Mouse (Mus musculus) heart, adult 18-20 months (tissue): ENCODE results near the gene Zfp597. TPM values are rescaled to one million over a fixed set of nuclear protein-coding genes. Genes with fewer than 3 reads are reported as not detected.
A peak's percentile ranks its signal among the peaks of the same experiment; 100 is the strongest.

Experiments
- DNase-seq, 2 experiments: peaks; one replicate each; pipeline ENCODE4 v3.0.0; 2021 to 2022; ENCODE audit warnings: mixed read lengths in 1 of 2
- long read RNA-seq, 2 experiments: library from polyadenylated mRNA; stranded (forward); transcript quantifications; one replicate each; pipeline ENCODE4 v2.0.0; 2021
- total RNA-seq, 2 experiments: library from RNA; stranded (reverse); gene quantifications; 2 replicates each; pipeline ENCODE4 v1.2.3; 2021

Gene Zfp597
- total RNA-seq: 10 to 100 TPM in 1 of 2 experiments, 1 to 10 TPM in 1; 9.6 to 10.7 TPM
- long read RNA-seq, experiment 1, partial matches to known transcripts: 0 of 2 reads
- long read RNA-seq, experiment 1, other reads (novel, unspliced or antisense): 1 of 2 reads
- long read RNA-seq, experiment 2, partial matches to known transcripts: 0 of 1 reads
- long read RNA-seq, experiment 2, other reads (novel, unspliced or antisense): 1 of 1 reads

DNA sequence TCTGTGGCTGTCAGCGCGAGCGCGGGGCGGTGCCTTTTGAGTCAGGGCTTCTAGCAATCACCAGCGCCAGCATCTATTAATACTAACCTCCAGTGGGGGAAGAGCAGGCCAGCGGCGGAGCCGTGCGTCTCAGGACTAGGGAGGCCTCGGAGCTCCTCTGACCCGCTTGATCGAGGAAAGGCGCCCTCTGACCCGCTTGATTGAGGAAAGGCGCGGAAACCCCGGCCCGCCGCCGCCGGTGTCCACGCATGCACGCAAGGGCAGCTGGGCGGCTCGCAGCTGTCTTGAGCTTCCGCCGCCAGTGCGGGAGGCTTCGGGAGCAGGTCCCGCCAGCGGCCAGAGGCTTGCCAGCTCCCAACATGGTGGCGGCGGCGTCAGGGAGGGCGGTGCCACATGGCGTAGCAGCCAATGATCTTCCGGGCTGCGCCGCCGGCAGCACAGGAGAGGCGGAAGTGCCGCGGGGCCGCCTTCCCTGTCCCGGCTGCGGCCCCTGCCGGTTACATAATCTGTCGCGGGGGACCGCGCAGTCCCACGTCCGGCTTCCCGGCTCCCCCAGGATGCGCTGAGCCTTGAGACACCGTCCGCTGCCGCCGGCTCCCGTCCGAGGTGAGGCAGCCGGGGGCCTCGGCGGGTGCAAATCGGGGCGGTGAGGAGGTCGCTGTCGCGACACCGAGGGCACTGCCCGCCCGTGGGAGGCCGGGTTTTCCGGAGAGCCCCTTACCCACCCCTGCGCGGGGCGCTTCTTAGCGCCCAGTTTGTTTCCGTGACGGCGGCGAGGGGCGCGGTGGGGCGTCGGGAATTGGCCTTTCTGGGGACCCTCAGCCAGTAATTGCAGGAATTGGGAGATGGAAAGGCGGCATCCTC is at the start of gene Zfp597, which contains the start of gene Gm20695:
Gene Zfp597 (minus strand): TSS at position 361 of the 864 bp plus-strand sequence.
Gene Gm20695 (plus strand): TSS at position 448 of the 864 bp plus-strand sequence.
- peak; percentile 97 for DNase-seq

DNA sequence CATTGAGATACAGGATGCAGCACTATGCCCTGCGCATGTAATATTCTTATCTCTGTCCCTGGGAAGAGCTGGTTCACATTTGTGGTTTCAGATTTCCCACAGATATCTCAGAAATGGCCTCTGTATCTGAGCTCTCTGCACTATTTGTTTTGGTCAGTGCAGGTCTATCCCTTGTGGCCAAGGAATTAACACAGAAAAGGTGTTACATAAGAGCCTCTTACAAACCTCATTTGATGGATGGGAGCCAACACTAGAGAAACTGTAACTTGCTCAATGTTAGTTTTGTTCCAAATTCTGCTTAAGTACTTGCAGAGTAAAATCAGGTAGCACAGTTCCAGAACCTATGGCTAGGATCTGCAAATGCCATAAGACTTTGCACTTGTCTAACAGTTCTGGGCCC is 49.7 kb upstream of the Zfp597 start:
- no peak for DNase-seq

DNA sequence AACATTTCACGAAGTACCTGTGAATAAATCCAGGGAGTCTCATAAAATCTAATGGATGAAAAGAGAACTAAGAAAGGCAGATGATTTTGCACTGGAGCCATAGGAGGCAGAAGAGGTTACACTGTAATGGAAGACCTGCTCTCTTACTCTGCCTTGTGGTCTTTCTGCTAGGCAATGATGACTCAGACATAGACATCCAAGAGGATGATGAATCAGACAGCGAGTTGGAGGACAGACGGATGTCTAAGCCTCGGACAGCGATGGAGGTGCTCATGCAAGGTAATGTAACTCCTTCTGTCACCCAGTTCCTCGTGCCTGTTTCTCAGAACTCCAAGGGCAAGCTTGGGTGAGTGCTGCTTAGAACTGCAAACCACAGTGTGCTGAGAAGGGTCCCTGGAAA is 49.2 kb upstream of the Zfp597 start:
- no peak for DNase-seq

DNA sequence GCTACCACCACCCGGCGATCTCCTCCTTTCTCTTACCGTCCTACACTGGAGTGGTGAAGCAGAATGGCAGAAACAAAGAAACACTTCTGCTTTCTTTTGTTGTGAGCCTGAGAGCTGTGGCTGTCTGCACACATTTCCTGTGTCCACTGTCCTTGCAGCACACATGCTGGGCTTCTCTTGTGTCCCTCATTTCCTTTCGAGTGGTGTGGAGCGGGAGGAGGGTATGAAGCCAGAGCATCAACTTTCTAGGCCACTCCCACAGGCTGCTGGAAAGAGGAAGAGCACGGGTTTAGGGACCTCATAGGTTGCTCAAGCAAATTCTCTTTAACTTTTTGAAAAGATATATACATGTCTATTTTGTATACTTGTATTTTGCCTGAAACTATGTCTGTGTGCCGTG is 44.8 kb upstream of the Zfp597 start:
- DNase-seq: peak; percentile 12 to 51

DNA sequence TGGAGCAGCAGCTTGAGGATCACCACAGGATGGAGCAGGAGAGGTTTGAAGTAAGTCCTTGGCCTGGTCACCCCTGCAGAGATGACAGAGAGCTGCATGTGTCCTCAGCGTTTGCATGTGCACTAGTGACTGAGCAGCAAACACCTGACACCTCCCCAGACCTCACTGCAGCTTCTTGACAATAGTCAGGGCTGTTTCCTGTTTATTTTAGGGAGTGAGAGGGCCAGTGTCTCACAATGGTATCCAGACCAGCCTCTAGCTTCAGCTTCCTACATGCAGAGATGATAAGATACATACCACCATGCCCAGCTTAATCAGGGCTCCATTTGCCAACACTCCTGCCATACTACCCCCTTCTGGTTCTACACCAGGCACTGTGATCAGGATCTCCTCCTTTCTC is 44.2 kb upstream of the Zfp597 start:
- DNase-seq: no peak

DNA sequence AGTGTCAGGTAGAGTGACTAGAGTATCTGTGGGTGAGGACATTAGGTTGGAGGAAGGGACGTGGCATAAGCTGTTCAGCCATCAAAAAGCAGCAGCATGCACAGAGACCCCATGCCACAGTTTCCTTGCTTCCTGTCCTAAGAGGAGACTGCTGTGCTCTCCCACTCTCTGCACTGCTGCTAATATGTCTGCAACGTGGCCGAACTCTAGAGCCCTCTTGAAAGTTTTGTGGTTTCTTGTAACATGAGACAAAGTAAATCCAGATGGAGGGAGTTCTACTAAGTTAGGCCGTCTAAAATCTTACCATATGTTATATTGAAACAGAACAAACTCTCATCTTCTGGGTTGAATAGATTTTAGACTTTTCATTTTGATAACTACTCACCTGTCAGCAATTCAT is 39.6 kb upstream of the Zfp597 start:
- DNase-seq: no peak

DNA sequence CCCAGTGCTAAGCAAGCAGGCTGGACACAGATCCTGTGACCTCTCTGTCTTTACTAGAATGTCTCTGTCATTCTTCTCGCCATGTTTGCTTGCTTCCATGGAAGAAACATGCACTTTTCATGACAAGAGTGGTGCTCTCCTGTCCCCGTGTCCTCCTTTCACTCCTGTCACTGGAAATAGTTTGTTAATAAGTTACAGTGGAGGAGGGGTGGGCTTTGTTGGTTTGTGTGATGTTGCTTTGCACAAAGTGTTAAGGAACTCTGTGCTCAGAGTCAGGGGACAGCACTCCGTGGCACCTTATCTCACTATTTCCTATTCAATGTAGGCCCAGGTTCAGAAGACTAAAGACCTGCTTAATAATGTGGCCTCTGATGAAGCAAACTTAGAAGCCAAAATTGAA is 39.2 kb upstream of the Zfp597 start:
- DNase-seq: no peak

DNA sequence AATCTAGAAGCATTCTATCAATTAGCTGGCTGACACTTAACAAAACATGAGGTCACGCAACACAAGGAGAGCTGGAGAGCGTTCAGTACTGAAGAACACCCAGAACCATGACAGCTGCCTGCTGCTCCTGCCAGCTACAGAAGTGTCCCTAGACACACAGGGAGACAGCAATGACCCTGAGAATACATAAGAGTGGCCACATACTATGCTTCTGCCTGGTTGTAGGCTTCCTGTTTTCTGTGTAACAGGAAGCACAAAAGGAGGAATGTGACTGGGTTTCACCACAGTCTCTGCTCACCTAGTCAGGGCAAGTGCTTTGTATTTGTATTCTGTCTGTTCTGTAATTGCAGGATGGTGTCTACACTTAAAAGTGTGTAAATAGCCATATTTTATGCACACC is 36.4 kb upstream of the Zfp597 start:
- DNase-seq: peak in 1 of 2 experiments; percentile 25

DNA sequence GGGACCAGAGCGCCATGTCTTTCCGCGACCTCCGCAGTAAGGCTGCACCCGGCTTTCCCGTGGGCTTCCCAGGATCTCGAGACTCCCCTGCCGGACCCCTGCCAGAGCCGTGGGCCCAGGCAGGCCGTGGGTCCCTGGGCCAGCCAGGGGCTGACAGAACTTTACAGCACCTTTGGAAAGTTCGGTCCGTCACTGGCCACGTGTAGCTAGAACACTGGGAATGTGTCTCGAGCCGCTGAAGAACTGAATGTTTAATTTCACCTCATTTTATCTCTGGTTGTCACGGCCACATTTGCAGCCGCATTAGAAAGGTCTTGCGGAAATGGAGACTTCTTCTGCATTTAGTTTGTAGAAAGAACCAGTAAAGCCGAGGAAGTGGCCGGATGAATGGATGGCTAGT is 24.8 kb upstream of the Zfp597 start:
- DNase-seq: no peak

DNA sequence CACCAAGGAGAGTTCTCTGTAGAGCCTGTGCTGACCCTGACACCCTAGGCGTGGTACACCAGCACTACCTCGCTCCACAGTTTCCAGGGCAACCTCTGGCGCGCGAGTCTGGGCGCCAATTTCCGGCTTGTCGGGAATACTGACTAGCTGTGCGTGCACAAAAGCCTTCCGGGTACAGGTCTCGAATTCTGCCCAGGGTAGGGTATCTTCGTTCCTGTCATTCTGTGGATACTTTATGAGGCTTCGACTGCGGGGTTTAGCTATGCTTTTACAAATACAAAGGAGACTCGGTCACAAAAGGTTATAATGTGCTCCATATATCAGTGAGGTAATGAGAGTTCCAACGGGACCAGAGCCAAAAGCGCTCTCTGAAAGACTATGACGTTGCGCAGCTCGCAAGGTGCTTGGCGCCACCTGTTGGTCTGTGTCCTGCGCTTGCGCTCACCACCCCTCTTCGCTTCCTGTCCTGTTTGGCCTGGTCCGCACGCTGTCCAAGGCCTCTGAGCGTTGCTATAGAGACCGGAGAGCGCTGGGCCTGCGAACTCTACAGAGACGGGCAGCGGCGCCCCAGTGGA is 24.3 kb upstream of the Zfp597 start, which contains the start of the genes 1700037C18Rik and Cluap1:
Gene 1700037C18Rik (minus strand): TSS at position 153 of the 575 bp plus-strand sequence.
Gene Cluap1 (plus strand): TSS at position 265 of the 575 bp plus-strand sequence.
- peak; percentile 95 to 96 for DNase-seq

DNA sequence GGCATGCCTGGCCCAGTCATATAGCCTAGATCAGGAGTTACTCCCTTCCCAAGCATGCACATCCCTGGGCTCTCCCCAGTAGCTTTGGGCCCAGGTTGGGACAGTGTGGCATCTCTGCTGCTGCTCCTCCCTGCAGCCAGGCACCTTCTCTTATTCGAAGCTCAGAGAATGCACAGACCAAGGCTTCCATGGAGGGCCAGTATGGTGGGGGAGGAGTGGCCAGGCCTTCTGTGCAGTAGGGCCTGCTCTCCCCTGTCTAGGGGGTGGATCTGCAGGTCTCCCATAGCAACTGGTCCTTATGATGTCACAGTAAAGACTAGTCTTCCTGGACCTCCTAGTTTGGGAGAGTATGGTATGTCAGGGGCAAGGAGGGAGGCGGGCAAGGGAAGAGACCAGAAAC is 23.1 kb upstream of the Zfp597 start:
- no peak for DNase-seq

DNA sequence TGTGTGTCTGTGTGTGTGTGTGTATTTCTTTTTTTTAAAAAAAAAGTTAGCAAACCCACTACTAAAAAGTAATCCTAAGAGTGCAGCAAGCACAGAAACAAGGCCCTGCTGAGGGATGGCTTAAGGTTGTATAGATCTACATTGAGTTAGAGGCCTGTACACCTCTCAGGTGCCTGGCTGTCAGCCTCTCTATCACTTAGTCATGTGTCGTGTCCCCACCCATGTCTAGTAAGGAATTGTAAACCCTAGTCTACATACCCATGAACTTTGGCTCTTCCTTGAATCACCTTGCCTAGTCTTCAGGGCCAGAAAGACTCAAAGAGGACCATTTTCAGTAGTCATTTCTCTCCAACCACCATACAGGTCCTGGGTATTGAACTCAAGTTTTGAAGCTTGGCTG is 12.2 kb upstream of the Zfp597 start:
- DNase-seq: no peak

DNA sequence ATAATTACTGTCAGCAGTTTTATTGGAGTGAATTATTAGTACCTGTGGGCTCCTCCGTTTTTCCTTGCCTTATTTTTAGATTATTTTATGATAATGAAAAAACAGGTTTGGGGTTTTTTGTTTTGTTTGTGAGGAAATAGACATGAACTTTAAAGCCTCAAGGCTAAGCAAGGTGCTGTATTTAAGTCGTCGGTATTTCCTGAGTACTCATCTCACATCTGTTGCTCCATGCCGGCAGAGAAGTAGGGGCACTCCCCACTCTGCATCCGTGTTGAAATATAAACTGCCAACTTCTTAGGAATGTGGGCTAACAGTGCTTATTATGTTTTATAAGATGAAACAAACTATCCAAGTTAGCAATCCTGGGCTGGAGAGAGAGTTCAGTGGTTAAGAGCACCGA is 11.7 kb upstream of the Zfp597 start:
- no peak for DNase-seq

DNA sequence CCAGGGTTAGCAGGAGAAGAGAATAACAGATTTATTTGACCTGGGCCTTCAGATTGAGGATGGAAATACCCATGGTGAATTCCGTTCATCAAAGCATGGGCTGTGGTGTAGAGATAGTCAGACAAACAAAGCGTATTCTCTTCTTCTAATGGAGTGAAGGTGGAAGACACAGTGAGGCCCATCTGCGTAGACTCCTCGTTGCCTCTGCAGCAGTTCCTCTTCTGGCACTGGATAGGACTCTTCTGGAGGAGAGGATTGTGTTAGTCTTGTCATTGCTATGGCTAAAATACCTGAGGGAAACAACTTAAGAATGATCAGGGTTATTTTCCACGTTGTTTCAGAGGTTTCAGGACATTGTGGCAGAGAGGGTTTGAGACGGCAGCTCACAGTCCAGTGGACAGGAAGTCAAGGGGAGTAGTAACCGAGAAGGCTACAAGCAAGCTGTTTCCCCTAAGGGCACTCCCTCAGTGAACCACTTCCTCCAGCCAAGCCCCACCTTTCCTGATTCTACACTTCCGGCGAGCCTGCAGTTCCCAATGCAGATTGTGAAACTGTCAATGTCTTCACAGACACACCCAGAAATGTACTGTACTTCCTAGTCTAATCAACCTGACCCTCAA is 10.9 kb upstream of the Zfp597 start:
- DNase-seq: peak; percentile 64 to 89

DNA sequence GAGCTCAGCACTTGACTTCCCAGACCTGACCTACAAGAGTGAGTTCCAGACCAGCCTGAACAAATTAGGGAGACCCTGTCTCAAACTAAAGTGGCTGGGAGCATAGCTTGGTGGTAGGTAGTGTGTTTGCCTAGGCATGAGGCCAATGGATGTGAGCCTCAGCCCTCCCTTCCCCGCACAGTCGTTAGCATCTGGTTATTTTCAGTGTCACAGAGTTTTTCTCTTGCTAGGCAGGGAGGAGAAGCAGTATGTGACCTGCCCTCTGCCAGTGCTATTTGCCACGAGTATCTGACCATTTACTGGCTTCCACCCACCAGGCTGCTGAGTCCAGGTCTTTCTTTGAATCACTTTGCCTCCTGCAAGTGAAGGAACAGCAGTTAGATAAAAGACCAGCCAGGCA is 9.4 kb upstream of the Zfp597 start:
- peak; percentile 25 to 33 for DNase-seq

DNA sequence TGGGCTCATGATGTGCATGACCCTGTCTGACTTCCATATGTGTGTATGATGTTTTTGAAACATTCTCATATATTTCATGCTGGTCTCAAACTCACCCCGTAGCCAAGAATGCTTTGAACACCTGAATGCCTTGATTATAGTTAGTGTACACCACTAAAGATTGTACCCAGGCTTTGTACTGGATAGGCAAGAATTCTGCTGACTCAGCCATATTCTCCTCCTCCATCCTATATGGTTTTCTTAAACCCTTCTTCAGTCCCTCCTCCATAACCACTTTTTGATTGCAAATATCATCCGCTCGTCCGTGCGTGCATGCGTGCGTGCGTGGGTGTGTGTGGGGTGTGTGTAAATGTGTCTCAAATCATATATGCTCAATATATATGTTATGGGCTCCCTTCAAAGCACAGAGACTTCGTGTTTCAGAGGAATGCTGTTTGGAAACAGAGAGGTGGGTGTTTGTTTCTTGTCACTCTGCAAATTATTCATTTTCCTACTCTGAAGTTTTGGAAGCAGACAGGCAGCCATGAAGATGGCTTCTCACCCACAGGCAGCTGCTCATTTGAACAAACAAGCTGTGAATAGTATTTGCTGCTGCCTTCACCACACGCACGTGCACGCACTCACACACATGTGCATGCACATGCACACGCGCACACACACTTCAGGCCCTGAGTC is 7.4 kb upstream of the Zfp597 start:
- no peak for DNase-seq

DNA sequence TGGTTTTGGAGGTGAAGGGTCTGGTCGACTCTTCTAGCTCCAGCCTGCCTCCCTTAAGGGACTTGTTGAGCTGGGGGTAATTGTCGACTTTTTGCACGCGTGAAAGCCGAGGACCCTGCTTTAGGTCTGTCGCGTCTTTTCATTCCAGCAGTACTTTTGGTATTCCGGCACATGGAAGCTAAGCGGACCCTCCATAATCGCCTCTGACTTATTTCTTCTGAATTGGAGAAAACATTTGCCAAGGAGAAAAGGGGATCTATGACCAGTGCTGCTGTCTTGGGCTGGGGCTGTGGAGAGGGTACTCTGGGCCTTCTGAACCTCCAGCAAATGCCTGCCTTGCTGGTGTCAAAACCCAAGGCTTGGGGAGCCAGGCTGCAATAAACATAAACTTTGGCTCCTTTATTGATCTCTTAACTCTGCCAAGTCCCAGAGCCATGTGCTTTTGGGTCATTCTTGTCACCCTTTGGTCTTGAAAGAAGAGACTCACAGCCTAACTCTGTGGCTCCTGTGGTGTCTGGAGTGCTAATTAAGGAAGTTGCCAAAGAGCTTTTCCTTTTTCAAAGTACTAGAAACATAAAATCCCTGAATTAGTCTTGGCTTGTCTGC is 807 bp upstream of the Zfp597 start:
- peak; percentile 12 to 48 for DNase-seq

DNA sequence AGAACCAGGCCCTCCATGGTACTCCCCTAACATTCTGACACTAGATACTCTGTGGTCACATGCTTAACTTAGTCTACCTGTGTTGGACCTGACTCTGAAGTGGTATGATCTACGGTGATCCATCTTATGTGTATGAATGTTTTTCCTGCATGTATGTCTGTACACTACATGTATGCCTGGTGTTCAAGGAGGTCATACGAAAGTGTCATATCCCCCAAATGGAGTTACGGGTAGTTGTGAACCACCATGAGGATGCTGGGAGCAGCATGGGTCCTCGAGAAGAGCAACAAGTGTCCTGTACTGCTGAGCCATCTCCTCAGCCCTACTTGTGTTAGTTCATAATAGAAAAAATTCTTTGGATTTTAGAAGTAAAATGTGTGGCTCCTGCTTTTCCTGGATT is 8.0 kb downstream of the Zfp597 start:
- no peak for DNase-seq

DNA sequence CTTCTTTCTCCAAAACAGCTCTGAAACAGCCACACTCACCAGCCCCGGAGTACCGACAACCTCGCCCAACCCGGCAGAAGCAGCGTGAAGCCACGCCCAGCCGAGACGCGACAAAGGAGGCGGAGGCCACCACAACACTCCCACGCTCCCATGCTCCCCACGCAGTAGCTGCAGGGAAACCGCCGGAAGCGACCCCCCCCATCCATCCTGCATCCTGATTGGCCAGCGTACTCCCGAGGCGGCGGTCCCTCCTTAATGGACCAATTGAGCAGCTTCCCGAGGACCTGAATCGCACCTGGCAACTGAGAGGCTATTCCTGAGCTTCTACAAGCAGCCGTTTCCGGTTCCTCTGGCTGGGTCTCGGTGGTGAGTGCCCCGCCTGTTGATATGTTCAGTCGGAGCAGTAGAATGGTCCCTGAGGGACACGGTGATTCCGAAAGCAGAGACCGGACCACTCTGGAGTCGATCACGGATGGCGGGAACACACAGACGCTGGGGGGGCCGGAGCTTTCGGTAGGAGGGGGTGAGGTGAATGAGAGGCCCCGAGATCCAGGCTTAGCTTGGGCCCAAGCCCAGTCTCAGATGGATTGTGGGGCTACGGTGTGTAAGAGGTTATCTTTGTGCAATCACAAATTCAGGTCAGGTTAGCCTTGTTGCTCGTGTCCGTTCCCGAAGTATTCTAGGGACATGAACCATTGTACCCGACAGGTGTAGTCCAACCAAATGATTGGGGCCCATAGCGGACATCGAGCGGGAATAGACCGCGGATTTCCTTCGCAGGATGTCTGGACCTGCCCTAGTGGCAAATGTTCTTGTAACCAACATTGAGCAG is 11.9 kb downstream of the Zfp597 start, which contains the start of gene Naa60:
Gene Naa60 (plus strand): TSS at position 160 of the 832 bp plus-strand sequence.
- peak; percentile 91 to 93 for DNase-seq

DNA sequence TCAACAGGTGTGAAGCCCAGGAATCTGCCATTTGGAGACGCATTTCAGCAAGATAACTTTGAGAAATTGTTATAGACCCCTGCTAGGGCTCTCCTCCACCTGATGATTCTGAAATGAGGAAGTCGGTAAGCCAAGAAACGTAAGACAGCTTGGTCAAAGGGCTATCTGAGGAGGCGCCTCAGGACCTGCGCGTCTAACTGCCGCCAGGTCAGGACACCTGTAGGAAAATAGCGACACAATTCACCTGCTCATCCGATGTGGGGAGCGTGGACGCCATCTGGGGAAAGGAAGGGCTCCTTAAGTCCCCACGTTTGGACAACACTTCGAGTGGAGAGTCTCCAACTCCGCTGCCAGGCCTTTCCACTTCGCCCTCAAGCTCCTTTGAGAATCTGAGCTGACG is 12.5 kb downstream of the Zfp597 start:
- DNase-seq: no peak

DNA sequence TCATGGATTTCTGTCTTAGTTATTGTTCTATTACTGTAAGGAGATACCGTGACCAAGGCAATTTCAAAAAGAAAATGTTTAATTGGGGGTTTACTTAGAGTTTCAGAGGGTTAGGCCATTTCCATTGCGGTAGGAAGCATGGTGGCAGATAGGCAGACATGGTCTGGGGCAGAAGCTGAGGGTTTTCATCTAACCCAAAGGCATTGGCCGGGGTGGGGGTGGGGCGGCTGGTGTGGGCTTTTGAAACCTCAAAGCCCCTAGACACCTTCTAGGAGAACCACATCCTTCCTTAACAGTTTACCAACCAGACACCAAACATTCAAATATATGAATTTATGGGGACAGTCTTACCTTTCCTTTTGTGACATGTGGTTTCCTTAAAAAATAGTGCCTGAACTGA is 25.1 kb downstream of the Zfp597 start:
- DNase-seq: no peak
